Mouse (Mus musculus): ENCODE measurements around the gene Ssh1. TPM values are rescaled to one million over a fixed set of nuclear protein-coding genes. Genes with fewer than 3 reads are reported as not detected.

Ssh1 gene
- polyA plus RNA-seq, 1 experiment: 12.1 TPM

DNA sequence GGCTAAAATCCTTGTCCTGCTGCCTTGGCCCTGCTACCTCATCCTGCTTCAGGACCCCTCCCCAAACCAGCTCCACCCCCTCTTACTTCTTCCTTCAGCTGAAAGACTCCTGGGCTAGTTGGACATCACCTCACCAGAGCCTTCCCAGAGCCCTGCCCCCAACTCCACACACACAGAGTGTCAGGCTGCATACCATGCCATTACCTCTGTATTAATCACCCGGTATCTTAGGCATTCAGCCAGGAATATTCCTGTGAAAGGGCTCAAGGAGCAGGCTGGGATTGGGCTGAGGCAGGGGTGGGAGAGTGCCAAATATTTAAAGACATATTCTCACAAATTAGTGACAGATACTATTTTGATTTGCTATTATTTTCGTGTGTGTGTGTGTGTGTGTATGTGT lies 2.8 kb upstream of the Ssh1 start:
- DNase-seq (ENCODE audit: extremely low spot score in 1 of 2, low spot score in 1 of 2): no peak

DNA sequence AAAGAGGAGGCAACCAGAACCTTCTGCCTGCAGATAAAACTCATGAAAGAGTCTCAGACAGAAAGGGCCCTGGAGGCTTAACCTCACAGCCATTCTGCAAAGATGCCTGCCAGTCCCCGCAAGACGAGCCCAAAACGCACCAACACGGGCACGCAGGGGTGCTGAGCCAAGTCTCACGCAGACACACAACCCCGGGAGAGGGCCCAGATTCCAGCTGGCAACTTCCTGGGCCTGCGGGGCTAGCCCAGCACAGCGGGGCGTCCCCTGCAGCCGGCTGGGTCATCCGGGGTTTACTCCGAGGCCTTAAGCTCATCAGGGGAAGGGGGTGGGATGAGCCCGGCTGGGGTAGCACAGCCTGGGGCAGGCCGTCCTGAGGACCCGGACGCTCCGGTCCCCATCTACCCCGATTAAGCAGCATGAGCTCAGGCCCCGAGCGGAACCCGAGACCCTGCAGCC lies 635 bp downstream of the Ssh1 start:
- peak in 1 of 2 experiments; percentile 29 for DNase-seq (ENCODE audit: extremely low spot score in 1 of 2, low spot score in 1 of 2)

DNA sequence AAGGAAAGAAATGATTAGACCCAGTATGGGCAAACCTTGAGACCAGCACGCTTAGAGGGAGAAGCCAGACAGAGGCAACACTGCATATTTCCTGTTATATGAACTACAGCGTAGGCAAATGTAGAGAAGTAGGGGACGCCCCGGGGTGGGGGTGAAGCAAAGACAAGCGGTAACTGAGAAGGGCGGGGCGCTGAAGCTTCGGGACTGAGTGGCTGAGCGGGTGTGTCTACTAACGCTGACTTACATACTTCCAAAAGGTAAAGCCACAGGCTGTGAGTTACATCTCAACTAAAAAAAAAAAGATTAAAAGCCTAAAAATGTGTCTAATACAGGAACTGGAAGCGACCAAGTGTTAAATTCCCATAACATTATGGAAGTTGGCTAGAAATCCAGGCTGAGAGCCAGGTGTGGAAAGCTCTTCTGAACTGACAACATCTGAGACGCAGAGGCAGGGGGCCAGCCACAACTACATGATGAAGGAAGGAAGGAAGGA lies 1.3 kb downstream of the Ssh1 start:
- peak in 1 of 2 experiments; percentile 27 for DNase-seq (ENCODE audit: extremely low spot score in 1 of 2, low spot score in 1 of 2)

- no peak for DNase-seq (ENCODE audit: extremely low spot score in 1 of 2, low spot score in 1 of 2)
Measured at GRCm38 (mm10) chr5:113991141-113991540, 2.6 kb downstream of the Ssh1 start.

DNA sequence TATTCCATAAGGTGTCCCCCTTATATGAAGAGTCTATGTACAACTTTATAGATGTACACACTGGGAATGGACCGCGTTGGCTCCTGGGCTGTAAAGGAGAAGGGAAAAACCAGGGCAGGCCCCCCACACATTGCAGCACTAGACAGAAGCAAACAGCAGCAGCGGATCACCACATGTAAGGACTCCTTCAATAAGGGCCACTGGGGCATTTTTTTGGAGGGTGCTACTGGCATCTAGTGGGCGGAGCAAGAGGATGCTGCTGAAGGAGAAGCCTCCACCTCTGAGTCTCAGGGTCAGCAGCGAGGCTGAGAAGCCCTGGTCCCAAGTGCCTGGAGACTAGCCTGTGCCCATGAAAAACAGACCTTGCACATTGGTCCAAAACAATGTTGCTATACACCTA lies 3.1 kb downstream of the Ssh1 start:
- DNase-seq (ENCODE audit: extremely low spot score in 1 of 2, low spot score in 1 of 2): no peak

DNA sequence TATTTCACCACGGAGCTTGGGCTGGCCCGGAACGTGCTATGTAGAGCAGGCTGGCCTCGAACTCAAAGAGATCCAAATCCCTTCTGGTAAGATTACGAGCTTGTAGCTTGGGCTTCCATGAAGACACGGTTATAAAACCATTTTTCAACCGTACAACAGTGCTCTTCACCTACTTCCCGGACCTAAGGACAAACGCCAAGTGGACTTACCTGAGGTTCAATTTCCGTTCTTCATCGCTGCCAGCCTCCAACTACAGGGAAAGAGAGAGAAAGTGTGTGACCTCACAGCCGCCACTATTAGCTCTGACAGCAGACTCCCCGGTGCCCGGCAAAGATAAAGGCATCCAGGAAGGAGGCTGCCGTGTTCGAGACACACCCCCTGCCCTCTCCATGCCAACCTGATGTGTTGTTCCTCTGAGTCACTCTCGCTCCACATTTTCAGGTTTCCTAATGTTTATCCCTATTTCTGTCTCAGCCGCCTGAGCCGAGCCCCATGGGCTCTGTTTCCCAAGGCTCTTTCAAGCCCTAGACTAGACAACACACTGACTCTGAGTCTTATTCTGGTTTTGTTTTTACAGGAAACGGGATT lies 4.2 kb downstream of the Ssh1 start:
- no peak for DNase-seq (ENCODE audit: extremely low spot score in 1 of 2, low spot score in 1 of 2)

DNA sequence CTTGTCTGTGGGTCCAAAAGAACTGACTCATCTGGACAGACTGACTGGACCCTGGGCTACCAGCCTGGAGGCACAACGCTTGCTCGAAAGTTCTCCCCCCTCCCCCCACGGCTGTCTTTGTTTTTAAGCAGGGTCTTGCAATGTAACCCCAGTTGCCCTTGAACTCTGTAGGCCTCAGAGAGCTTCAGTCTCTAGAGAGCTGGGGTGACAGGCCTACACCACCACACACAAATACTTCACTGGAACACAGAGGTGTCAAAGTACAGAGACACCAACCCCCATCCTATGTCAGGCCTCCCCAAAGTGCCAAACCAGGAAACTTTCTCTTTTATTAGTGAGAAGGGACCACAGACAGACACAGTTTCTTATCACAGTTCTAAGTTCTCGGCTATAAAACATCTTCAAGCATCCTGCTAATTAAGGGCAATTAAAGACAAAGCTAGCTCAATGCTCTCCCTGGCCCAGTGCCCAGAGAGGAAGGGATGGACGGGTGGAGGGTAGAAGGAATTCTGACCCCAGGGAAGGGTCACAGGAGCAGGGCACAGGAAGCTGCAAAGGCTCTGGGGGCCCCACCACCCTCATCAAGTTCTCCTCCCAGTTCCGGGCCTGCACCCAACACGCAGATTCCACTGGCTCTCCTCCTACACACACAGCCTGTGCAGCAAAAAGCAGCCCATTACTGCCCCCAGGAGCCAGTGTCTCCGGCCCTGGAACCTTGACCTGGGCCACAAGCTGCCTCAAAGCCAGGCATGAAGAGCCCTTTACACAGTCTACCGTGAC lies 7.3 kb downstream of the Ssh1 start:
- no peak for DNase-seq (ENCODE audit: extremely low spot score in 1 of 2, low spot score in 1 of 2)

DNA sequence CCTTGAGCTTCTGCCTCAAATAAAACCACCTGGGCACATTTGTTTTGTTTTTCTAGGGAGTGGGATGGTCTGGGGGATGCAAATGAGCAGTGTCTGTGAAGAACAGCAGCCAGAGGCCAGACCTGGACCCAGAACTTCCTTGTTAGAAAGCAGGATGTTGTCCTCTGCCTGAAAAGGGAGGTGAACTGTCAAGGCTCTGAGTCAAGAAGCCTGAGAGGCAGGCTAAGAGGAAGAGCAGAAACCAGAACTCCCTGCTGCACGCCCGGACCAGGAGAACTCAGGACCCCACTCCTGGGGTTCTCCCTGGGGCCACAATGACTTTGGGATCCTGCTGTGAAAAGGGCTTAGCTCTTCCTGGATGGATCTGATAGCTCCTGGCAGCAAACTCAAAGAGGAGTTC lies 8.0 kb downstream of the Ssh1 start:
- DNase-seq (ENCODE audit: extremely low spot score in 1 of 2, low spot score in 1 of 2): no peak

- DNase-seq (ENCODE audit: extremely low spot score in 1 of 2, low spot score in 1 of 2): no peak
Measured at GRCm38 (mm10) chr5:113984025-113984740, 9.5 kb downstream of the Ssh1 start.

DNA sequence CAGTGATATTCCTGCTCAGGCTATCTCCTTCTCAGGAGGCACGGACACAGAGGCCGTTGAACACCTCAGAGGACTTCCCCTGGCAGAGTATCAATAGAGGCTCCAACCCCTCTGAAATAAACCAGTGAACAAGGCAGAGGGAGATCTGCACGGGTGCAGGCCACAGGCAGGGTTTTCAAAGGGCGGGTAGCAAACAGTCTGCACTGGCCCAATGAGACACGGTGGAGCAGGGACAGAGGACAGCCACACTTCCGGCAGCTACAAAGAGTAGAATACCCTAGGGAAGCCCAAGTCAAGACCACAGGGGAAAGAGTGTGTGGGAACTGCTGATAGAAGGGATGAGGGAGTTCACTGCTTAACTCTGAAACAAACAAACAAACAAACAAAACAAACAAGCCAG lies 10.2 kb downstream of the Ssh1 start:
- no peak for DNase-seq (ENCODE audit: extremely low spot score in 1 of 2, low spot score in 1 of 2)

GRCm38 (mm10) chr5:113981843-113982242 lies 11.9 kb downstream of the Ssh1 start:
- no peak for DNase-seq (ENCODE audit: extremely low spot score in 1 of 2, low spot score in 1 of 2)

DNA sequence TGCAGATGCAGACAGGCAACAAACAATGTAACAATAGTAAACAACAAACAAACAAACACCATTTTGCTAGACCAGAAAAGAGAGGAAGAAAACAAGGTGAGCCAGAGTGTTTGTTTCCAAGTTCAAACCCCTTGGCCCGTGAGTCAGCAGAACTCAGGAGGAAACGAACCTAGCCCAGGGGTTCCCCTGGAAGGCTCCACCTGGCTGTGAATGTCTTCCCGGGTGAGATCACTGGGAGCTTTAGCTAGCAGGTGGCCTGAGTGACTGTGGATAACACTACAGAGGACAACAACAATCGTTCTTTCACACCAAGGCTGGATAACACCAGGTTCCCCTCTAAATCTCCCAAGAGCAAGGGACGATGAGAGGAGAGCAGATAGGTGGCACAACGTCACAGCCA lies 12.5 kb downstream of the Ssh1 start:
- DNase-seq (ENCODE audit: extremely low spot score in 1 of 2, low spot score in 1 of 2): no peak

- no peak for DNase-seq (ENCODE audit: extremely low spot score in 1 of 2, low spot score in 1 of 2)
Measured at GRCm38 (mm10) chr5:113980511-113980910, 13.2 kb downstream of the Ssh1 start.

- no peak for DNase-seq (ENCODE audit: extremely low spot score in 1 of 2, low spot score in 1 of 2)
Measured at GRCm38 (mm10) chr5:113977309-113977708, 16.4 kb downstream of the Ssh1 start.

DNA sequence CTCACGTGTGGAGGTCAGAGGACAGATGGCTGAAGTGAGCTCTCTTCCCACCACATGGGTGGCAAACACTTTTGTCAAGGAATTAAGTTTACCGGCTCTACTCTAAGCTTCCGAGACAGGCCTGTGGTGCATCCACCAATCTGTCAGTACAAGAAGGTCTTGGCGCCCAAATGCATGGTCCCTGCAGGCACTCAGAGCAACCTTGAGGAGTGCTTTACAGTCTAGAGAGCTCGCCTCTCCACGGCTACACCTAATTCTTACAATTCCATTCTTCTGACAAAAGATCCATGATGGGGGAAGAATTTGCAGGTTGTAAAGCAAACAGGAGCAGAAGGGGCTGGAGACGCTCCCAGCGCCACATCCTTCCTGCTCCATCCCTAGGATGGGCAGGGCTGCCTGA lies 17.1 kb downstream of the Ssh1 start:
- DNase-seq (ENCODE audit: extremely low spot score in 1 of 2, low spot score in 1 of 2): no peak

DNA sequence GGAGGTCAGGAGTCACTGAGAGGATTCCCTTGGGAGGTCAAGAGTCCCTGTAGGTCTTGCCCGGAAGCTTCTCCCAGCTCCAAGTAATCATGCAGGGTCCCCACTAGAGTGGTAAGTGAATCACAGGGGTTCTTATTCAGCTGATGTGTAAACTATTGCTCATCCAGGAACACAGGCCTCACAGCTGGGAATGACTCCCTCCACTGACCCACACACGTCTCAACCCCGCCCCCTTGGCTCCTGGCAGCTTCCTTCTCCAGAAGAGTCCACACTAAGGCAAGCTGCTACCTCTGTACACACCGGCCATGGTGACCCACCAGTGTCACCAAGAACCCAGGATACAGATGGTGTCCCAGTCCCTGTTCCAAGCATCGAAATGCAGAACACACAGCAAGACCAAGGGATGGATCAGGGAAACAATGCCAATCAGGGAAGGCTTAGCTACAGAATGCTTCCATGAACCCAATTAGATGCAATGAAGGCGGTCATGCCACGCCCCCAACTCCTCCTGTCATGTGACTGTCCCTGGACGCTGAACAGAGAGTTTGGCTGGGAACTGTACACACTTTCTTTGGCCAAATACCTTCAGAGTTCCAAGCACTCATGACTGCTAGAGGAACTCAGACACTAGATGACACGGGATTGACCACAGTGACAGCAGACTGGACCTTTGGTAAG lies 18.0 kb downstream of the Ssh1 start:
- DNase-seq (ENCODE audit: extremely low spot score in 1 of 2, low spot score in 1 of 2): peak in 1 of 2 experiments; percentile 28

DNA sequence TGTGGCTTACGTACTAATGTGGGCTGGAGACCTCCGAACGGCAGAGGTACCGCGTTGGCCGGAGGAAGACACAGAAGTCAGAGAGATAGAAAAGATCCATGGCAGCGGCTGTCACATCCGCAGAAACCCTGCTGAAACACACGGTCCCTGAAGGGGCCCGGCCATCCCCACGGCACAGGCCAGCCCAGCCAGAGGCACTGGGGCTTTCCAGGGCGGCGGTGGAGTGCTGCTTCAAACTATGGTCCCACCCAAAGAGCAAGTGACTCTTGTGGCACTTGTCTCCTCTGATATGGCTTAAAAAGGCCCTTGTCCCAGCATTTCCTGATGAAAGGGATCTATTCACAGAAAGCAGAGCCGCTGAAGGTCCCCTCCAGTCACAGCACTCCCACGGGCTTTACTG lies 19.1 kb downstream of the Ssh1 start:
- DNase-seq (ENCODE audit: extremely low spot score in 1 of 2, low spot score in 1 of 2): no peak

- DNase-seq (ENCODE audit: extremely low spot score in 1 of 2, low spot score in 1 of 2): no peak
Measured at GRCm38 (mm10) chr5:113973790-113974189, 19.9 kb downstream of the Ssh1 start.

GRCm38 (mm10) chr5:113972589-113973515 lies 20.8 kb downstream of the Ssh1 start:
- no peak for DNase-seq (ENCODE audit: extremely low spot score in 1 of 2, low spot score in 1 of 2)

DNA sequence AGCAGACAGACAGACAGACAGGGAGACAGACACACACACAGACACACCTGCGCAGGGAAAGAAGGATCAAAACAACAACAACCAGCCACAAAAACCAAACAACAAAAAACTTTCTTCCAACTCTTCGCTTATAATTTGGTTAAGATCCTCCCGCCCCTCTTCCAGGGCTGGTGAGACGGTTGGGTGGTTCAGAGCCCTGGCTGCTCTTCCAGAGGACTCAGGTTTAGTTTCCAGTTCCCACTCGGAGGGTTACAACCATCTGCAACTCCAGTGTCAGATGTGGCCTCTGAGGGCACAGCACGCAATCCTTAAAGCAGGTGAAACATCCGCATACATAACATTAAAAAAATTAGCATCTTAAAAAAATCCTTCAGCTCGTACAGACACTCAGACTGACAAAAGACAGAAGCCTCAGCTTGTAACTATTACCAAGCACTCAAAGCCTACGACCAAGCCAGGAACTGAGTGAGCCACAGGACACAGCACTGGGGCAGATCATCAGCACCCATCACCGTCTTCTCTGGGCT lies 22.2 kb downstream of the Ssh1 start:
- no peak for DNase-seq (ENCODE audit: extremely low spot score in 1 of 2, low spot score in 1 of 2)
